Mouse (Mus musculus): ENCODE data around the gene Gxylt1.

GRCm38 (mm10) chr15:93298197-93298596 lies 23.2 kb upstream of the Gxylt1 start:
- TF ChIP-seq EP300 (IDR thresholded peaks at IDR 0.05; ENCODE audit: insufficient read depth, low read depth, low read length) (no peak), POLR2A (IDR thresholded peaks at IDR 0.05; ENCODE audit: insufficient read depth, low read length) (no peak), CTCF (IDR thresholded peaks at IDR 0.05; ENCODE audit: low read depth, low read length) (no peak)

Data from ES-Bruce4 (cell line).